In the genomic region with DNA sequence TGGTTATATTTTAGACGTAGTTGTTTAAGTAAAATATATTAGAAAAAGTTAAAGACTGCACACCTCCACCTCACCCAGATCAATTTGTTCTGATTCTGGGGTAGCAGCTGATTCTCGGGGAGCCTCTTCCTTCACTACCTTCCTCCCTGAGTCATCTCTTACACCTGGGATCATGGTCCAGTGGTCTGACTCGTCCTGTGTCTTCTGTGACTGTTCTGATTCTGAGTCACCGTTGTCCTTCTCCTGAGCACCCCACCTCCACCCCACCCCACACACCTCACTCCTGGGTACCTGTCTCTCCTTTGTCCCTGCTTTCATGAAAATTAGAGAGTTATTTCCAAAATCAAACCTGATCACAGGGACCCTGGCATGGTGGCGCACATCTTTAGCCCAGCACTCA, we compare ENCODE assay signal across 22 mouse cellular contexts. TPM values are rescaled to one million over a fixed set of nuclear protein-coding genes. Genes with fewer than 3 reads are reported as not detected.
DNase-seq lines count a peak whose midpoint lies in the region; ATAC-seq and TF ChIP-seq lines count a peak whose summit lies in the region.
"Had no signal": no experiment of that assay in that cellular context is flagged by ENCODE, and none has a peak within 500 bp of the region (broad histone marks: within the 10 kb centered on the region; RNA-seq: fewer than 3 reads in every experiment).

No protein-coding gene starts in this region.

- WGBS in kidney, embryonic 15.5 days, result 79% methylated on average over 5 of the region's 5 CpGs
- WGBS in kidney, embryonic 16.5 days, result 87% methylated on average over 5 of the region's 5 CpGs
- WGBS in liver, embryonic 13.5 days (ENCODE audit: insufficient replicate concordance), result 64% methylated on average over 5 of the region's 5 CpGs
- WGBS in midbrain, embryonic 11.5 days, result 87% methylated on average over 5 of the region's 5 CpGs

- DNase-seq in MEL (ENCODE audit: low read depth, low spot score), result no peak
- no peak for DNase-seq in liver, embryonic 13.5 days
- DNase-seq in frontal cortex, postnatal 10 days (ENCODE audit: low spot score in 2 of 2), result no peak
- no peak for DNase-seq in midbrain, embryonic 11.5 days (ENCODE audit: low spot score, missing footprints)
- DNase-seq in kidney, postnatal 14 days, result no peak
- DNase-seq: adrenal gland, postnatal 25 days; cerebellum, adult 18-20 months; cerebellum, postnatal 36 days; gastrocnemius, postnatal 14 days; heart, postnatal 4 days; kidney, adult 8-10 months; right cerebral cortex, postnatal 25 days; thymus, postnatal 4 days had no signal

- no peaks in the 10 kb centered on the region for H3K9me3 ChIP-seq in kidney, embryonic 15.5 days (replicated peaks)
- H3K9me3 ChIP-seq in kidney, embryonic 16.5 days (ENCODE audit: low read length), result no peaks in the 10 kb centered on the region
- H3K9me3 ChIP-seq in E14TG2a.4 (ENCODE audit: low read length) (no peaks in the 10 kb centered on the region), MEL (replicated peaks; ENCODE audit: insufficient read depth, low read length) (no peaks in the 10 kb centered on the region)
- H3K9me3 ChIP-seq in liver, embryonic 13.5 days (replicated peaks), result no peaks in the 10 kb centered on the region
- H3K9me3 ChIP-seq in midbrain, embryonic 11.5 days (ENCODE audit: control insufficient read depth, low read length), result no peaks in the 10 kb centered on the region
- H3K9me3 ChIP-seq: forebrain, embryonic 12.5 days; heart, embryonic 15.5 days; lung, embryonic 15.5 days had no signal

- no peaks in the 10 kb centered on the region for H3K36me3 ChIP-seq in kidney, embryonic 15.5 days
- no peaks in the 10 kb centered on the region for H3K36me3 ChIP-seq in kidney, embryonic 16.5 days (ENCODE audit: insufficient read depth, low read length)
- H3K36me3 ChIP-seq in E14TG2a.4 (ENCODE audit: insufficient read depth, low read length) (no peaks in the 10 kb centered on the region), MEL (ENCODE audit: control insufficient read depth in 1 of 2, insufficient read depth in 2 of 2, low read length in 2 of 2) (peaks cover 0 to 7% of the 10 kb centered on the region in 2 experiments; a peak in 1 of 4 replicates)
- no peaks in the 10 kb centered on the region for H3K36me3 ChIP-seq in liver, embryonic 13.5 days
- H3K36me3 ChIP-seq in midbrain, embryonic 11.5 days (ENCODE audit: control insufficient read depth, insufficient read depth, low read length), result no peaks in the 10 kb centered on the region
- H3K36me3 ChIP-seq: forebrain, embryonic 12.5 days; heart, embryonic 15.5 days; lung, embryonic 15.5 days had no signal

- no peak for TF ChIP-seq CTCF in E14TG2a.4 (conservative IDR thresholded peaks at IDR 0.05; ENCODE audit: low read length)
- no peak for TF ChIP-seq CTCF in MEL (IDR thresholded peaks at IDR 0.05 in 2 of 3, conservative IDR thresholded peaks at IDR 0.05 in 1 of 3; ENCODE audit: control insufficient read depth in 1 of 3, insufficient read depth in 1 of 3, low read depth in 2 of 3, low read length in 3 of 3, poor library complexity in 1 of 3, severe bottlenecking in 1 of 3)

- no peak for TF ChIP-seq EP300 in MEL (IDR thresholded peaks at IDR 0.05; ENCODE audit: low read depth in 1 of 2, low read length in 2 of 2)

- peaks cover 18% of the 10 kb centered on the region for H3K4me1 ChIP-seq in kidney, embryonic 15.5 days
- peaks cover 13% of the 10 kb centered on the region for H3K4me1 ChIP-seq in kidney, embryonic 16.5 days (ENCODE audit: insufficient read depth, low read length)
- H3K4me1 ChIP-seq in E14TG2a.4 (replicated peaks; ENCODE audit: low read depth, low read length), result peaks cover 25% of the 10 kb centered on the region
- peaks cover 0 to 18% of the 10 kb centered on the region in 2 experiments for H3K4me1 ChIP-seq in MEL (ENCODE audit: control insufficient read depth in 1 of 2, insufficient read depth in 2 of 2, low read length in 2 of 2)
- peaks cover 38% of the 10 kb centered on the region for H3K4me1 ChIP-seq in liver, embryonic 13.5 days (replicated peaks)
- no peaks in the 10 kb centered on the region for H3K4me1 ChIP-seq in midbrain, embryonic 11.5 days (ENCODE audit: control insufficient read depth, insufficient read depth, low read length)

- H3K27ac ChIP-seq in kidney, embryonic 15.5 days, result no peak overlapping the region
- H3K27ac ChIP-seq in kidney, embryonic 16.5 days (ENCODE audit: low read length), result no peak overlapping the region
- no peak overlapping the region for H3K27ac ChIP-seq in MEL (ENCODE audit: control insufficient read depth, low read depth, low read length)
- H3K27ac ChIP-seq in liver, embryonic 13.5 days, result no peak overlapping the region
- no peak overlapping the region for H3K27ac ChIP-seq in midbrain, embryonic 11.5 days (ENCODE audit: low read depth, low read length)
- H3K27ac ChIP-seq: forebrain, embryonic 12.5 days; heart, embryonic 15.5 days; hindbrain, postnatal 0 days; left cerebral cortex, adult 2 months; lung, embryonic 15.5 days had no signal

- ATAC-seq in kidney, embryonic 15.5 days (replicated peaks; ENCODE audit: low FRiP score), result no peak
- no peak for ATAC-seq in kidney, embryonic 16.5 days (ENCODE audit: low FRiP score, low TSS enrichment)
- ATAC-seq in liver, embryonic 13.5 days (ENCODE audit: low read depth), result no peak
- ATAC-seq in midbrain, embryonic 11.5 days (ENCODE audit: low FRiP score), result no peak

- H3K4me3 ChIP-seq in kidney, embryonic 15.5 days (replicated peaks), result no peak overlapping the region
- no peak overlapping the region for H3K4me3 ChIP-seq in kidney, embryonic 16.5 days (ENCODE audit: low read length)
- H3K4me3 ChIP-seq in E14TG2a.4 (replicated peaks; ENCODE audit: low read length), result 0 out of 2 replicates have a peak overlapping the region, but pooled peaks have one; percentile 67
- peak overlapping the region in 1 of 2 experiments; percentile 35; a peak in 3 of 4 replicates for H3K4me3 ChIP-seq in MEL (ENCODE audit: control insufficient read depth in 1 of 2, insufficient read depth in 1 of 2, low read depth in 2 of 2, low read length in 2 of 2)
- H3K4me3 ChIP-seq in liver, embryonic 13.5 days (replicated peaks), result no peak overlapping the region
- H3K4me3 ChIP-seq in midbrain, embryonic 11.5 days (ENCODE audit: low read depth, low read length), result no peak overlapping the region
- H3K4me3 ChIP-seq: forebrain, embryonic 12.5 days; heart, embryonic 15.5 days; left cerebral cortex, adult 2 months; lung, embryonic 15.5 days had no signal

- H3K9ac ChIP-seq in kidney, embryonic 15.5 days, result 0 out of 2 replicates have a peak overlapping the region, but pooled peaks have one; percentile 21
- no peak overlapping the region for H3K9ac ChIP-seq in kidney, embryonic 16.5 days (replicated peaks; ENCODE audit: low read length)
- H3K9ac ChIP-seq in MEL (ENCODE audit: control insufficient read depth, low read depth, low read length, poor library complexity, severe bottlenecking), result peak overlapping the region; percentile 39
- no peak overlapping the region for H3K9ac ChIP-seq in liver, embryonic 13.5 days
- H3K9ac ChIP-seq in midbrain, embryonic 11.5 days (ENCODE audit: low read length), result no peak overlapping the region
- H3K9ac ChIP-seq: forebrain, embryonic 12.5 days; heart, embryonic 15.5 days; lung, embryonic 15.5 days had no signal

- peaks cover 24% of the 10 kb centered on the region; the same call in 1 of the 2 replicates for H3K27me3 ChIP-seq in kidney, embryonic 15.5 days
- no peaks in the 10 kb centered on the region for H3K27me3 ChIP-seq in kidney, embryonic 16.5 days (ENCODE audit: insufficient read depth, low read length)
- peaks cover 70% of the 10 kb centered on the region for H3K27me3 ChIP-seq in E14TG2a.4 (ENCODE audit: insufficient read depth, low read length)
- no peaks in the 10 kb centered on the region for H3K27me3 ChIP-seq in MEL (ENCODE audit: control insufficient read depth in 1 of 2, insufficient read depth in 2 of 2, low read length in 2 of 2)
- peaks cover 34% of the 10 kb centered on the region for H3K27me3 ChIP-seq in liver, embryonic 13.5 days
- H3K27me3 ChIP-seq in midbrain, embryonic 11.5 days (ENCODE audit: control insufficient read depth, insufficient read depth, low read length), result no peaks in the 10 kb centered on the region

- no peak for TF ChIP-seq RAD21 in MEL (IDR thresholded peaks at IDR 0.05; ENCODE audit: low read depth, low read length)

- TF ChIP-seq POLR2A in MEL (IDR thresholded peaks at IDR 0.05; ENCODE audit: control insufficient read depth in 1 of 2, insufficient read depth in 1 of 2, low read depth in 1 of 2, low read length in 2 of 2, poor library complexity in 1 of 2), result no peak

- no peaks in the 10 kb centered on the region for H3K79me2 ChIP-seq in MEL (ENCODE audit: control insufficient read depth, insufficient read depth, low read length, poor library complexity)

- no peak overlapping the region for H3K4me2 ChIP-seq in kidney, embryonic 15.5 days
- H3K4me2 ChIP-seq in kidney, embryonic 16.5 days (replicated peaks; ENCODE audit: low read depth, low read length), result no peak overlapping the region
- H3K4me2 ChIP-seq in liver, embryonic 13.5 days, result 0 out of 2 replicates have a peak overlapping the region, but pooled peaks have one; percentile 43
- H3K4me2 ChIP-seq in midbrain, embryonic 11.5 days, result no peak overlapping the region
- H3K4me2 ChIP-seq: lung, embryonic 15.5 days had no signal

RNA-seq across cellular contexts. Expression of a gene that starts 9.5 kb away (rescaled TPM):
- 2.1 and 2.4 TPM in 2 replicates for polyA plus RNA-seq in kidney, embryonic 15.5 days (2015; fragmentation: Nextera tagmentation; extraction: Ambion mirVana)
- polyA plus RNA-seq in kidney, embryonic 16.5 days (2015; fragmentation: Nextera tagmentation; extraction: Ambion mirVana), result 2.7 and 4.0 TPM in 2 replicates
- total RNA-seq in MEL (2012; rRNA removed), result 0.27 TPM in 1 of 2 replicates, not detected in the other
- under 1 TPM in 1 of 2 experiments, not detected in 1; 0.24 TPM for polyA plus RNA-seq in MEL (2012; ENCODE audit: insufficient read depth in 1 of 2, insufficient read length in 2 of 2, low read depth in 1 of 2, low replicate concordance in 2 of 2, missing spikeins in 1 of 2)
- polyA plus RNA-seq in liver, embryonic 13.5 days (2015; fragmentation: Nextera tagmentation; extraction: Ambion mirVana), result 0.23 and 0.30 TPM in 2 replicates
- 0.29 and 0.84 TPM in 2 replicates for polyA plus RNA-seq in midbrain, embryonic 11.5 days (2014; fragmentation: Nextera tagmentation; extraction: Ambion mirVana)
- total RNA-seq: heart, postnatal 4 days; megakaryocyte progenitor cell, adult 5-6 weeks had no signal

RNA-seq across cellular contexts. Expression of a gene that starts 11.4 kb away (rescaled TPM):
- 53.4 and 60.0 TPM in 2 replicates for polyA plus RNA-seq in kidney, embryonic 15.5 days (2015; fragmentation: Nextera tagmentation; extraction: Ambion mirVana)
- polyA plus RNA-seq in kidney, embryonic 16.5 days (2015; fragmentation: Nextera tagmentation; extraction: Ambion mirVana), result 65.8 and 68.7 TPM in 2 replicates
- 63.1 and 86.1 TPM in 2 replicates for total RNA-seq in MEL (2012; rRNA removed)
- polyA plus RNA-seq in MEL (2012; ENCODE audit: insufficient read depth in 1 of 2, insufficient read length in 2 of 2, low read depth in 1 of 2, low replicate concordance in 2 of 2, missing spikeins in 1 of 2), result 10 to 100 TPM in 1 of 2 experiments, not detected in 1; 57.8 TPM
- 35.4 and 36.0 TPM in 2 replicates for polyA plus RNA-seq in liver, embryonic 13.5 days (2015; fragmentation: Nextera tagmentation; extraction: Ambion mirVana)
- 29.3 and 33.5 TPM in 2 replicates for polyA plus RNA-seq in midbrain, embryonic 11.5 days (2014; fragmentation: Nextera tagmentation; extraction: Ambion mirVana)

RNA-seq across cellular contexts. Expression of a gene that starts 12.8 kb away (rescaled TPM):
- 0.99 and 1.1 TPM in 2 replicates for polyA plus RNA-seq in kidney, embryonic 15.5 days (2015; fragmentation: Nextera tagmentation; extraction: Ambion mirVana)
- polyA plus RNA-seq in kidney, embryonic 16.5 days (2015; fragmentation: Nextera tagmentation; extraction: Ambion mirVana), result 0.58 and 0.81 TPM in 2 replicates
- 0.29 and 0.39 TPM in 2 replicates for total RNA-seq in MEL (2012; rRNA removed)
- polyA plus RNA-seq in MEL (2012; ENCODE audit: insufficient read depth in 1 of 2, insufficient read length in 2 of 2, low read depth in 1 of 2, low replicate concordance in 2 of 2, missing spikeins in 1 of 2), result under 1 TPM in 1 of 2 experiments, not detected in 1; 0.77 TPM
- polyA plus RNA-seq in liver, embryonic 13.5 days (2015; fragmentation: Nextera tagmentation; extraction: Ambion mirVana), result 0.33 and 0.60 TPM in 2 replicates
- polyA plus RNA-seq in midbrain, embryonic 11.5 days (2014; fragmentation: Nextera tagmentation; extraction: Ambion mirVana), result 0.52 and 2.0 TPM in 2 replicates
- total RNA-seq: megakaryocyte progenitor cell, adult 5-6 weeks had no signal

Comparison
In these comparisons a context has a peak if more than half of its experiments do, and no peak if none do; other contexts are left out.
1. H3K9ac ChIP-seq: peak in kidney, embryonic 15.5 days (single experiment) and MEL (single experiment); none in kidney, embryonic 16.5 days (single experiment), liver, embryonic 13.5 days (single experiment) and midbrain, embryonic 11.5 days (single experiment).